Mouse (Mus musculus) hindbrain, embryonic 12.5 days (tissue): ENCODE data around the gene Ppm1g. TPM values are rescaled to one million over a fixed set of nuclear protein-coding genes. Genes with fewer than 3 reads are reported as not detected.
A peak's percentile ranks its signal among the peaks of the same experiment; 100 is the strongest.

Source experiments
- ATAC-seq: fragments of 200-750 bp; cut with Nextera tagmentation; 2 replicates; pipeline ENCODE4 v1.8.0; 2017; ENCODE audit warnings: moderate TSS enrichment; ENCODE audit not compliant: low FRiP score
- H3K27ac ChIP-seq: fragments of 300-500 bp; sonication (generic); 2 replicates; pipeline ENCODE4 v1.5.1; 2016; ENCODE audit warnings: mild to moderate bottlenecking
- H3K27me3 ChIP-seq: fragments of 300-500 bp; sonication (generic); 2 replicates; pipeline ENCODE4 v1.6.1; 2016; ENCODE audit warnings: mild to moderate bottlenecking
- H3K36me3 ChIP-seq: fragments of 300-500 bp; sonication (generic); 2 replicates; pipeline ENCODE4 v1.6.1; 2016; ENCODE audit warnings: mild to moderate bottlenecking
- H3K4me1 ChIP-seq: fragments of 300-500 bp; sonication (generic); 2 replicates; pipeline ENCODE4 v1.6.1; 2016
- H3K4me2 ChIP-seq: fragments of 300-500 bp; sonication (generic); replicated peaks from 2 replicates; pipeline ENCODE4 v1.6.1; 2016; ENCODE audit warnings: mild to moderate bottlenecking
- H3K4me3 ChIP-seq: fragments of 300-500 bp; sonication (generic); 2 replicates; pipeline ENCODE4 v1.5.1; 2016; ENCODE audit warnings: mild to moderate bottlenecking
- H3K9ac ChIP-seq: fragments of 300-500 bp; sonication (generic); 2 replicates; pipeline ENCODE4 v1.6.1; 2016; ENCODE audit warnings: mild to moderate bottlenecking, moderate library complexity
- H3K9me3 ChIP-seq: fragments of 300-500 bp; sonication (generic); replicated peaks from 2 replicates; pipeline ENCODE4 v1.6.1; 2016; ENCODE audit warnings: mild to moderate bottlenecking
- WGBS: fragments of 180-500 bp; shearing (Covaris S2); methylation state at CpG from one replicate; pipeline ENCODE4 v1.1.7; 2016; 5-methylcytosine and 5-hydroxymethylcytosine counted together
- polyA plus RNA-seq: library from polyadenylated mRNA; unstranded; fragments of >200 nt; fragmentation: Nextera tagmentation; extraction: Ambion mirVana; gene quantifications from 2 replicates; pipeline ENCODE4 v1.2.1, GENCODE M21; 2016

The Ppm1g gene
- polyA plus RNA-seq, 1 experiment from 2014 or later = 149 TPM

DNA sequence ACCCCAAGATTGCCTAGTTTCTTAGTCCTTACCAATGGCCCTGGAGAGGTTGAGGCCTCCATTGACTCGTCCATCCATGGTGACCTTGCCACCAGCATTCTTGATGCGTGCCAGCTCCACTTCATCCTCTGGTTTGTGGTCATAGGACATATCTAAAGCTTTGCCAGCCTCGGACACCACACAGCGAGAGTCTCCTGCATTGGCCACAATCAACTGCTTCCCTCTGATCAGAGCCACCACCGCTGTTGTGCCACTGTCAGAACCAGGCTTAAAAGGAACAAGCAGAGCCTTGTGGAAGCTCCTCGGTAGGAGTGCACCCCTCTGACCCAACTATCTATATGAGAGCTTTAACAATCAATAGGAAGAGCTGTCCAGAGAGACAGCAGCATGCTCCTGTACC, 16.1 kb downstream of the Ppm1g start:
- Histone ChIP-seq H3K27me3 (no peaks in the 10 kb centered on the region), H3K4me1 (peaks cover 22% of the 10 kb centered on the region), H3K9me3 (peaks cover 6% of the 10 kb centered on the region), H3K4me3 (no peak overlapping the region), H3K9ac (no peak overlapping the region), H3K36me3 (peaks cover 61% of the 10 kb centered on the region), H3K27ac (no peak overlapping the region), H3K4me2 (no peak overlapping the region)
- 91% methylated on average over 6 of the region's 6 CpGs for WGBS
- ATAC-seq = no peak

DNA sequence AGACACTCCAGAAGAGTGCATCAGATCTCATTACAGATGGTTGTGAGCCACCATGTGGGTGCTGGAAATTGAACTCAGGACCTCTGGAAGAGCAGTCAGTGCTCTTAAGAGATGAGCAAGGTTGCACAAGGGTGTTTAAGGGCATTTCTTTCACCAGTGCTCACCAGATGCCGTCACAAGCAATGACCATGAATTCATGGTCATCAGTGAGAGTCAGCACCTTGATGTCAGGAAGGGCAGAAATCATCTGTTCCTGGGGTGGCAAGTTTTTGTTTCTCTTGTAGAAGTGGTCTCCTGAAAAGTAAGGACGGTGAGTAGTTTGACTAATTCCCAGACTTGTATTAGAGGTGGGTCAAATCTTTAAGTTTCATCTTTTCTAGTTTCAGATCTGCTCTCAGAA, 16.6 kb downstream of the Ppm1g start:
- Histone ChIP-seq H3K9me3 (peaks cover 6% of the 10 kb centered on the region), H3K36me3 (peaks cover 67% of the 10 kb centered on the region), H3K4me3 (no peak overlapping the region), H3K4me1 (peaks cover 22% of the 10 kb centered on the region), H3K9ac (no peak overlapping the region), H3K27me3 (no peaks in the 10 kb centered on the region), H3K4me2 (no peak overlapping the region), H3K27ac (no peak overlapping the region)
- WGBS = 95% methylated on average over 2 of the region's 2 CpGs
- no peak for ATAC-seq

DNA sequence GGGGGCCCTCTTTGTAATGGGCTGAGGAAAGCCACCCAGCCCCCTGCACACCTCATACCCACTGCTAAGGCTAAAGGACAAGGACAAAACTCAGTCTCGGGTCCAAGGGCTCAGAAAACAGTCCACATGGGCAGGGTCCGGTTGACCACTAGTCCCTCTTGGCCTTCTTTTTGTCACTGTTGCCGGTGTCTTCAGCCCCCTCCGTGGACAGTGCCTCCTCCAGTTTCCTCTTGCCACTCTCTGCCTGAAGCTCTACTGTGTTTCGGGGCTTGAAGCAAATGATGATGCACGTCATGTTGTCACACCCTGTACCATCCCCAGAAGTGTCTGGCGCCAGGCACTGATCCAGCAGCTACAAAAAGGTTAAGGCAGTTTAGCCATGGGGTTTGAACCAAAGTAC, 17.6 kb downstream of the Ppm1g start:
- Histone ChIP-seq H3K9ac (peak overlapping the region; percentile 48; the same call in 1 of the 2 replicates), H3K27me3 (no peaks in the 10 kb centered on the region), H3K4me1 (peaks cover 22% of the 10 kb centered on the region), H3K27ac (peak overlapping the region; percentile 77), H3K9me3 (peaks cover 6% of the 10 kb centered on the region), H3K36me3 (peaks cover 76% of the 10 kb centered on the region), H3K4me2 (peak overlapping the region; percentile 63), H3K4me3 (peak overlapping the region; percentile 74)
- WGBS = 80% methylated on average over 7 of the region's 7 CpGs
- ATAC-seq = no peak

DNA sequence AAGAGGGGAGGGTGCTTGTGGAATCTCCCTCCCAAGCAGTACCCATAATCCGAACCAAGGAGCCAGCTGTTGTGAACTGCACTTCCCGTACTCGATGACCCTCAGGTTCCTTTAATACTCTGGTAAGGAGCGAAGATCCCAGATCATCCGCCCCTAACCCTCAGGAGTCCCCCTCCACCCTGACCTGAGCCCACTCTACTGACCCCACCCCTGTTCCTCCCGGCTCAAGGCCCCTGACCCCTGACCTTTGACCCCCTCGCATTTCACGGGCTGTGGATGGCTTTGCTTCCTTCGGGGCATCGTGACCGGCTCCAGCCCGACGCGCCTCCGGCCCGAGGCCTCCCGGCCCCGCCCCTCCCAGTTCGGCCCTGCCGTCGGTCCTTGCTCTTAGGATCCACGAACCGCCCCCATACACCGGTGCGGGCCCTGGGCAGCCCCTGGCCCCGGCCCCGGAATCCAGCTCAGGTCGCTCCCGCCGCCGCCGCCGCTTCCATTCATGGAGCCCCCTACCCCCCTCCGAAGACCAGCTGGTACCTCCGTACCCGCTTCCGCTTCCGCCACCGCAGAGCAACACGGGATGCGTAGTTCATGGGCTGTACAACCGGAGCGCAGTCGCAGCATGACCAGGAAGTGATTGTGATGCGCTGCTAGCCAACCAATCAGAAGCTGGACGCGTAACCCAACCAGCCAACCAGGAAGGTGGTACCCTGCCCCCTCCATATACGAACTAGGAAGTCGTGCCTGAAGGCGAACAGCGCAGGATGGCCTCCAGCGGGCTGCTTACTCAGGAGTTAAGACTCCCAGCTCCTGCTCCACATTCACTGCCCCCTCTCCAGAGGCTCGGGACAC, 18.5 kb downstream of the Ppm1g start, which contains the start of gene Zfp513:
Zfp513 (minus strand) TSS at position 562 of the 849 bp plus-strand sequence.
- H3K4me1 ChIP-seq = peaks cover 22% of the 10 kb centered on the region
- under 1% methylated on average over 52 of the region's 53 CpGs for WGBS
- H3K4me3 ChIP-seq = peak within 1 kb of the TSS; percentile 74
- no peaks in the 10 kb centered on the region for H3K27me3 ChIP-seq
- peak within 1 kb of the TSS; percentile 77 for H3K27ac ChIP-seq
- peak; percentile 94 for ATAC-seq
- peaks cover 6% of the 10 kb centered on the region for H3K9me3 ChIP-seq
- peak within 1 kb of the TSS; percentile 91 for H3K9ac ChIP-seq
- peaks cover 76% of the 10 kb centered on the region for H3K36me3 ChIP-seq
- H3K4me2 ChIP-seq = peak within 1 kb of the TSS; percentile 87

DNA sequence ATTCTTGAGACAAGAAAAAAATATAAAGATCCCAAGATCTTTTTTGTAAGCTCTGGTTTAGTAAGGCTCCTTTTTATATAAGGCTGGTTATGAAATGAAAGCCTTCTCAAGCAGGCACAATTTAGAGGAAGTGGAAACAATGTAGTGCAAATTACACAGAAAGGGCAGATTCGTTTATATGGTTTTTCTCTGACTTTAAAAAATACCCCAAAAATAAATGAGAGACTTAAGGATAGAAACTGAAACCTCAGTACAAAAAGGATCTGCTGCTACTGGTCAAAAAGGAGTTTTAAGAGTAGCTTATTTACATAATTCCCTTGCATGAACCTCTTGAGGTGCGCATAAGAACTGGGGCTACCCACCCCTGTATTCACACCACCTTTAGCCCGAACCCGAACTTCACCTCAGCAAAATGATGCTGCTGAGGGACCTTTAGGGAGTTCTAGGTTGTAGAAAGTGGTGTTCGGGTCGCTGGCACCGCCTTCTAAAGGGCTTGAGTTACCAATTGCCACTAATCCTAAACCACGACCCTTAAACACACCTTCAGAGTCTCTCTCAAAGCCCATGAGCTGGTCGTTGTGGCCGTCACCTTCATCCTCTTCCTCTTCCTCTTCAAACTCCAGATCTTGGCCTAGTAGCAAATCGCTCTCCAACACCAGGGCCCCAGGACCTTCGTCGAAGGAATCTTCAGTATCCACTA, 19.3 kb downstream of the Ppm1g start:
- Histone ChIP-seq H3K9ac (peak overlapping the region; percentile 91), H3K4me2 (peak overlapping the region; percentile 87), H3K27me3 (no peaks in the 10 kb centered on the region), H3K27ac (peak overlapping the region; percentile 77), H3K9me3 (peaks cover 6% of the 10 kb centered on the region), H3K4me1 (peaks cover 22% of the 10 kb centered on the region), H3K4me3 (peak overlapping the region; percentile 74), H3K36me3 (peaks cover 78% of the 10 kb centered on the region)
- ATAC-seq = no peak
- WGBS = 21% methylated on average over 13 of the region's 13 CpGs

DNA sequence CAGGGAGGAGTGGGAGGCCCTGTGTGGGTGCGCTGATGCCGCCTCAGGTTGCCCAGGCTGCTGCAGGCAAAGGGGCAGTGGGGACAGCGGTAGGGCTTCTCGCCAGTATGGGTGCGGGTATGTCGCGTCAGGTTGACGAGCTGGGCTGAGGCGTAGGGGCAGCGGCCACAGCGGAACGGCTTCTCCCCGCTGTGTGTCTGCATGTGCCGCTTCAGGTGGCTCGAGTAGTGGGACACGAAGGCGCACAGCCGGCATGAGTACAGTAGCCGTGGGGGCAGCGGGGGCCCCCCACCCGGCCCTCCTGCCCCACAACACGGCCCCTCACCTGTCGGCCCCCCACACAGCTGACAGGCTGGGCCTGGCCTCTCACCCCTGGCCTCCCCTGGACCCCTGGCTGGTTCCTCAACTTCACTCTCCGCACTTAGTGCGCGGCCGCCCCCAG, 20.1 kb downstream of the Ppm1g start:
- Histone ChIP-seq H3K27ac (0 out of 2 replicates have a peak overlapping the region, but pooled peaks have one; percentile 2), H3K36me3 (peaks cover 77% of the 10 kb centered on the region), H3K27me3 (no peaks in the 10 kb centered on the region), H3K4me3 (peak overlapping the region; percentile 10; the same call in 1 of the 2 replicates), H3K4me1 (peaks cover 22% of the 10 kb centered on the region), H3K4me2 (peak overlapping the region; percentile 87), H3K9ac (peak overlapping the region; percentile 20; the same call in 1 of the 2 replicates), H3K9me3 (peaks cover 6% of the 10 kb centered on the region)
- ATAC-seq = no peak
- WGBS = 90% methylated on average over 27 of the region's 27 CpGs

DNA sequence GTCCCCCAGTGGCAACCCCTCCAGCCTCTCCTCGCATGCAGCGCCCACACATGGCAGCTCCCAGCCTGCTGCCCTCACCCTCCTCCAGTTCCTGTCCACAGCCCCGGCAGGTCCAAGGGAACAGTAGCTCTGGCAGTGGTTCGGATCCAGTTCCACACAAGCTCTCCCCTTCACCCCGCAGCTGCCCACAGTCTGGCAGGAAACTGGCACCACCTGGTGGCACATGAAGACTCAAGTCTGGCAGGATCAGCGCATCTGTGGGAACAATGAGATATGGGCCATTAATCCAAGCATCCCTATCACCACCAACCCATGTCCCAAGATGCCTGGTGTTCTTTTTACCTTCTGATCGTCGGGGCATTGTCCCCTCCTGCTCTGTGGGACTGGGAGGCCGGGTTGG, 20.6 kb downstream of the Ppm1g start:
- H3K36me3 ChIP-seq = peaks cover 78% of the 10 kb centered on the region
- WGBS = 86% methylated on average over 9 of the region's 9 CpGs
- H3K9me3 ChIP-seq = peaks cover 6% of the 10 kb centered on the region

DNA sequence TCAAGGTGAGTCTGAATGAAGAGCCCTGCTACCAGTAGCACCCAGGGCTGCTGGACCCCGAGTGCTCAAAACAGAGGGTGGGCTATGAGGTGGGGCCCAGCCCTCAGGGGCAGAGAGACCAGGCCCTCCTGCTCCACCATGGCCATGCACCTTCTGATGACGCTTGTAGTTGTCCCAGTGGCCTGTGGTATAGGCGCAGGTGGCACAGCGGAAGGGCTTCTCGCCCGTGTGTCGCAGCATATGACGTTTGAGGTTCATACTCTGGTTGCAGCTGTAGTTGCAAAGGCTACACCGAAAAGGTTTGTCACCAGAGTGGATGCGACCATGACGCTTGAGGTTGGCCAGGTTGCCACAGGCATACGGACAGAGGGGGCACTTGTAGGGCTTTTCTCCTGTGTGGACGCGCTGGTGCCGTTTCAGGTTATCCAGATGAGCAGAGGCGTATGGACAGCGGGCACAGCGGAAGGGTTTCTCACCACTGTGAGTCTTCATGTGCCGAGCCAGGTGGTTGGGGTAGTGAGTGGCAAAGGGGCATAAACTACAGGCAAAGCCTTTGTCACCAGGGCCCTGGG, 21.1 kb downstream of the Ppm1g start:
- no peaks in the 10 kb centered on the region for H3K27me3 ChIP-seq
- 94% methylated on average over 19 of the region's 19 CpGs for WGBS
- H3K36me3 ChIP-seq = peaks cover 78% of the 10 kb centered on the region
- no peak overlapping the region for H3K4me3 ChIP-seq
- ATAC-seq = no peak
- peaks cover 6% of the 10 kb centered on the region for H3K9me3 ChIP-seq
- H3K9ac ChIP-seq = no peak overlapping the region
- no peak overlapping the region for H3K4me2 ChIP-seq
- no peak overlapping the region for H3K27ac ChIP-seq
- peaks cover 26% of the 10 kb centered on the region for H3K4me1 ChIP-seq

More for the DNA sequence above, 20.6 kb downstream of the Ppm1g start:
- Histone ChIP-seq H3K4me1 (peaks cover 22% of the 10 kb centered on the region), H3K4me2 (no peak overlapping the region), H3K9ac (no peak overlapping the region), H3K27ac (no peak overlapping the region), H3K4me3 (no peak overlapping the region), H3K27me3 (no peaks in the 10 kb centered on the region)
- no peak for ATAC-seq

DNA sequence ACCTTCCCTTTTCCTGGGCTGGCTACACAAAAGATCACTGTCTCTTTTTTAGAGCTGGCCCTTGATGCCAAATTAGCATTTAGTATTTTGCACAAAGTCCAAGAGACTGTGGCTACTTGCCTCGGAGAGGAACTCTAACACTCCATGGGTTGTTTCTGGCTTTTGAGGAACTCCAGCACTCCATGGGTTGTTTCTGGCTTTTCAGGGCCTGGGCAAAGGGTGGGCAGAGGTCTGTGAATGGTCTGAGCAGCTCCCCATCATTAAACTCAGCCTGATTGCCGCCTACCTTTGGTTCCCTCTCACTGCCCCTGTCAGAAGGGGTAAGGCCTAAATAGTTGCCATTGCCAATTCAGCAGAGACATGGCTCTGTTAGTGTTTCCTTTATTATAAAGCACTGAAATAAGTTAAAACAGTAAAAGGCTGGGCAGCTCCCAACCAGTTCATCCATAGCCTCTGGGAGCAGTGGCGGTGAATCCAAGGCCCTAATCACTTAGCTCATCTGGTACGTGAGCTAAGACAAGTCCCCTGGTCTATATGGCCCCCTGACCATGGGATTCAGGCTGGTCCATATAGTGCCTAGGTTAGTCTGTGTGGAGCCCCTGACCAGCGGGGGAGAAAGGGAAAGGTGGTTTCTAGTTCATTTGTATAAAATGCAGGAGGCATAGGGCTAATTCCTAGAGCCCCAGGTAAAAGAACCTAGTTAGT, 21.7 kb downstream of the Ppm1g start:
- no peak overlapping the region for H3K4me2 ChIP-seq
- H3K27ac ChIP-seq = no peak overlapping the region
- H3K4me3 ChIP-seq = no peak overlapping the region
- ATAC-seq = no peak
- H3K9ac ChIP-seq = no peak overlapping the region
- WGBS = 84% methylated on average over 5 of the region's 5 CpGs
- peaks cover 73% of the 10 kb centered on the region for H3K36me3 ChIP-seq
- H3K9me3 ChIP-seq = peaks cover 6% of the 10 kb centered on the region
- peaks cover 32% of the 10 kb centered on the region for H3K4me1 ChIP-seq
- no peaks in the 10 kb centered on the region for H3K27me3 ChIP-seq

DNA sequence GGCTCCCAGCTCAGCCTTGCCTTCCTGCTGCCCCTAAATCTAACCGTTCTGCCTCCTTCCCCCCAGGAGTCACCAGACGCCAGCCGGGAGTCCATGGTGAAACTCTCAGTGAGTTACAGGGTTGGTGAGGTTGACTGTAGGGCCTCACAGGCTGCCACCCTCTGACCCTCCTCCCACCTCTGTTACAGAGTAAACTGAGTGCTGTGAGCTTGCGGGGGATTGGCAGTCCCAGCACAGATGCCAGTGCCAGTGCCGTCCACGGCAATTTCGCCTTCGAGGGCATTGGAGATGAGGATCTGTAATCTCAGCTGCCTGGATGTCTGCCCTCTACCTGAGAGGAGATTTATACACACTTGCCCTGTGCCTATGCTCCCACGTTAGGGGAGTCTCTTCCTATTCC, 22.3 kb downstream of the Ppm1g start:
- Histone ChIP-seq H3K4me1 (peaks cover 31% of the 10 kb centered on the region), H3K4me3 (no peak overlapping the region), H3K9me3 (peaks cover 6% of the 10 kb centered on the region), H3K27me3 (no peaks in the 10 kb centered on the region), H3K36me3 (peaks cover 67% of the 10 kb centered on the region), H3K4me2 (no peak overlapping the region), H3K27ac (no peak overlapping the region), H3K9ac (no peak overlapping the region)
- WGBS = 85% methylated on average over 9 of the region's 9 CpGs
- no peak for ATAC-seq

DNA sequence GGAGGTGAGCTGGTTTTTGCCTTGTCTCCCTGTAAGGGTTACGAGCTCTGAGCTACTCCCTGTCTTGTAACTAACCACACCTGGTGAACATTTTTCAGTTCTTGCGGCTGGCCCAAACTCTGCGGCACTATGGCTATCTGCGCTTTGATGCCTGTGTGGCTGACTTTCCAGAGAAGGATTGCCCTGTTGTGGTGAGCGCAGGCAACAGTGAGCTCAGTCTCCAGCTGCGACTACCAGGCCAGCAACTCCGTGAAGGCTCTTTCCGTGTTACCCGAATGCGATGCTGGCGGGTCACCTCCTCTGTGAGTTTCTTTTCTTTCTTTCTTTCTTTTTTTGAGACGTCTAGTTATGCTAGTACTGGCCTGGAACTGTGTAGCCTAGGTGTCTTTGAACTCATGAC, 23.4 kb downstream of the Ppm1g start:
- peaks cover 6% of the 10 kb centered on the region for H3K9me3 ChIP-seq
- WGBS = 92% methylated on average over 12 of the region's 12 CpGs
- H3K27ac ChIP-seq = no peak overlapping the region
- no peak overlapping the region for H3K9ac ChIP-seq
- H3K4me3 ChIP-seq = no peak overlapping the region
- H3K36me3 ChIP-seq = peaks cover 62% of the 10 kb centered on the region
- ATAC-seq = no peak
- H3K4me2 ChIP-seq = no peak overlapping the region
- H3K27me3 ChIP-seq = no peaks in the 10 kb centered on the region
- H3K4me1 ChIP-seq = peaks cover 28% of the 10 kb centered on the region

DNA sequence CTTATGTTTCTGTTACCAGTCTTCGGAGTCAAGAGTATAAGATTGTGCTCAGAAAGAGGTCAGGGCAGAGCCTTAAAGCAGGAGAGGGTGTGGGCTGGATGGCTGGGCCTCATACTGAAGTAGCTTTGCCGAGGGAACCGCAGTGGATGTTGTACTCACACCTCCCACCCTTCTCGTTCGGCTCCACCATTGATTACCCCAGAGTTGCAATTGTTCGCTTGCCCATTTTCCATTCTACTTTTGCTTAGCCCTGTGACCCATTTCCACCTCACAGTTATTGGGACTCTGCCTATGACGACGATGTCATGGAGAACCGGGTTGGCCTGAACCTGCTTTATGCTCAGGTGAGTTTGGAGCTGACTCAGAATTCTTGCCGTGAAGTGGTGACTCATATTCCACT, 24.3 kb downstream of the Ppm1g start:
- Histone ChIP-seq H3K4me1 (peaks cover 33% of the 10 kb centered on the region), H3K27me3 (no peaks in the 10 kb centered on the region), H3K27ac (no peak overlapping the region), H3K36me3 (peaks cover 62% of the 10 kb centered on the region), H3K4me2 (no peak overlapping the region), H3K9me3 (peaks cover 6% of the 10 kb centered on the region), H3K9ac (no peak overlapping the region), H3K4me3 (no peak overlapping the region)
- no peak for ATAC-seq
- 94% methylated on average over 10 of the region's 10 CpGs for WGBS
